Mouse (Mus musculus) neural tube, embryonic 15.5 days (tissue): Measurements from ENCODE around the gene Rdh8. TPM values are rescaled to one million over a fixed set of nuclear protein-coding genes. Genes with fewer than 3 reads are reported as not detected.
"Not testable (repeated sequence)": the region's sequence is repeated elsewhere in the genome, so short reads cannot be mapped to it uniquely, and the experiment has no call there.

Experiments used
- ATAC-seq: fragments of 200-750 bp; cut with Nextera tagmentation; 2 replicates; pipeline ENCODE4 v1.8.0; 2017; ENCODE audit warnings: mild to moderate bottlenecking, moderate TSS enrichment, moderate library complexity; ENCODE audit not compliant: low FRiP score
- H3K27ac ChIP-seq: fragments of 300-500 bp; sonication (generic); replicated peaks from 2 replicates; pipeline ENCODE4 v1.5.1; 2015; ENCODE audit warnings: mild to moderate bottlenecking, inconsistent platforms
- H3K27me3 ChIP-seq: fragments of 300-500 bp; sonication (generic); replicated peaks from 2 replicates; pipeline ENCODE4 v1.6.1; 2015; ENCODE audit warnings: inconsistent platforms
- H3K36me3 ChIP-seq: fragments of 300-500 bp; sonication (generic); 2 replicates; pipeline ENCODE4 v1.6.1; 2015; ENCODE audit warnings: inconsistent platforms
- H3K4me1 ChIP-seq: fragments of 300-500 bp; sonication (generic); 2 replicates; pipeline ENCODE4 v1.6.1; 2015; ENCODE audit warnings: inconsistent platforms
- H3K4me2 ChIP-seq: fragments of 300-500 bp; sonication (generic); 2 replicates; pipeline ENCODE4 v1.6.1; 2015; ENCODE audit warnings: inconsistent platforms, mild to moderate bottlenecking, moderate library complexity
- H3K4me3 ChIP-seq: fragments of 300-500 bp; sonication (generic); replicated peaks from 2 replicates; pipeline ENCODE4 v1.5.1; 2015; ENCODE audit warnings: mild to moderate bottlenecking, inconsistent platforms
- H3K9ac ChIP-seq: fragments of 300-500 bp; sonication (generic); replicated peaks from 2 replicates; pipeline ENCODE4 v1.6.1; 2015; ENCODE audit warnings: mild to moderate bottlenecking, inconsistent platforms
- H3K9me3 ChIP-seq: fragments of 300-500 bp; sonication (generic); replicated peaks from 2 replicates; pipeline ENCODE4 v1.6.1; 2016; ENCODE audit warnings: inconsistent platforms
- WGBS: fragments of 180-500 bp; shearing (Covaris S2); methylation state at CpG from one replicate; pipeline ENCODE4 v1.1.7; 2015; ENCODE audit warnings: mixed read lengths; 5-methylcytosine and 5-hydroxymethylcytosine counted together
- polyA plus RNA-seq: library from polyadenylated mRNA; unstranded; fragments of >200 nt; fragmentation: Nextera tagmentation; extraction: Ambion mirVana; gene quantifications from 2 replicates; pipeline ENCODE4 v1.2.1, GENCODE M21; 2015

Rdh8 gene
- polyA plus RNA-seq, 1 experiment from 2014 or later, result not detected

DNA sequence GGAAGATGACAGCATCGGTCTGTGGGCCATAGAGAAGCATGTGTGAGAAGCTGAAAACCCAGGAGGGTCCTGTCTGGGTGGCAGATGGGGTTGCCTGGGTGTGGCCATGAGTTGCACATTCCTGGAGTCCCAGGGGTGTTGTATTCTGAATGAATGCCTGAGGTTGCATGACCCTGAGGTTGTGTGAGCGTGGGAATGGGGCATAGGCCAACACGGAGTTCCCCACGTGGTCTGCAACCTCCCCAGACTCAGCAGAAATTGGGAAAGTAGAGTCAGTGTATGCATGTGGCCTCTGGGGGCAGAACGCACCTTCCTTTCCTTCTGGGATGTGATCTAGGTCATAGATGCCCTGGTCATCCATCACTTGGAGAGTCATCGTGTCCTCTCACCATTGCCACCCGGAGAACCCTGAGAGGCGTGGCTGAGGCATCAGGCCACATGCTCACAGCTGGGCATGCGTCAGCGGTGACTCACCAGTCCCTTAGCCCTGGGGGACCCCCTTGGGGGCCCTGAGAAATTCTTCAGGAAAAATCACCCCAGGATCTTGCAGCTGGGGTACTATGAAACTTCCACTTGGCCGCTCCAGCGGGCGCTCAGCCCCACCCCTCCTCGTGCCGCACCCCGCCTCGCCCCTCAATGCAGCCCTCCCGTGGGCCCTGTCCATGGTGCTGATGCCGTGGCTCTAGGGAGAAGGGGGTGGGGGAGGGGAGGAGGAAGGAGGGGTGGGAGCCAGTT is 5.6 kb upstream of the Rdh8 start:
- no peaks in the 10 kb centered on the region for H3K9me3 ChIP-seq

DNA sequence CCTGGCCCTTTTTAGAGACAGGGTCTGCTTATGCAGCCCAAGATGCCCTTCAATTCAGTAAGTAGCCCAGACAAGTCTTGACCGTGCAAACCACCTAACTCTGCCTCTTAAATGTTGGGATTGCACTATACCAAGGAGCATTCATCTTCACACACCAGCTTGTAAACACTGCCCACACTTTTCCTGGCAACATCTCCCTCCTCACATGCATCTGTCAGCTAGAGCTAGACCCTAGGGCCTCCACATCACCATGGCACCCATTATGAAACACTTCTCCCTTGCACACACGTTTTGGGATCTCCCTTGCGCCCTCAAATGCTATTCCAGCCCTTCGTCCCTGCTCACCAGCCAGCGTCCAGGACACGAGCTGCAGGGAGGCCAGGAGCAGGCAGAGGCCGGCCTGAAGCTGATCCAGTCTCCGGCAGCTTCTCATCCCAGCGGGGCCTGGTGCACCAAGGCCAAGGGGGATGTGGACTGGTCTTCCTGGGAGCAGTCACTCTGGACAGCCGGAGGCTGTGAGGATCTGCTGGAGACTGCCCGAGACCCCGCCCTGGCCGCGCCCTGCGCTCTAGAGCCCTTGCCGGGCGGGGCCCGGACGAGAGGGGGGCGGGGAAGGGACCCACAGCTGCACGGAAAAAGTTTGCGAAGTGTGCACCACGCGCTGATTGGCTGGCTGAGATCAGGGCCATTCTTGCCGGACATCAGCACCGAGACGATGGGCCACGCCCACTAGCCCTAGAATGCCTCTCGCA is 3.6 kb upstream of the Rdh8 start, which contains the start of gene Col5a3:
Gene Col5a3 (minus strand): TSS at position 547 of the 752 bp plus-strand sequence.
- H3K27me3 ChIP-seq, result peaks cover 30% of the 10 kb centered on the region
- no peak for ATAC-seq
- 4% methylated on average over 28 of the region's 29 CpGs for WGBS
- H3K9ac ChIP-seq, result no peak within 1 kb of the TSS
- peaks cover 9% of the 10 kb centered on the region for H3K4me1 ChIP-seq
- H3K4me2 ChIP-seq, result peak within 1 kb of the TSS; percentile 52
- no peak within 1 kb of the TSS for H3K27ac ChIP-seq
- H3K36me3 ChIP-seq, result no peaks in the 10 kb centered on the region
- H3K4me3 ChIP-seq, result peak within 1 kb of the TSS; percentile 7; the same call in 1 of the 2 replicates
- no peaks in the 10 kb centered on the region for H3K9me3 ChIP-seq

More for the DNA sequence above, 5.6 kb upstream of the Rdh8 start:
- Histone ChIP-seq H3K27ac (no peak overlapping the region), H3K4me3 (no peak overlapping the region), H3K27me3 (peaks cover 30% of the 10 kb centered on the region), H3K36me3 (no peaks in the 10 kb centered on the region), H3K4me1 (peaks cover 9% of the 10 kb centered on the region), H3K4me2 (no peak overlapping the region), H3K9ac (no peak overlapping the region)
- ATAC-seq, result no peak
- 13% methylated on average over 18 of the region's 19 CpGs for WGBS

DNA sequence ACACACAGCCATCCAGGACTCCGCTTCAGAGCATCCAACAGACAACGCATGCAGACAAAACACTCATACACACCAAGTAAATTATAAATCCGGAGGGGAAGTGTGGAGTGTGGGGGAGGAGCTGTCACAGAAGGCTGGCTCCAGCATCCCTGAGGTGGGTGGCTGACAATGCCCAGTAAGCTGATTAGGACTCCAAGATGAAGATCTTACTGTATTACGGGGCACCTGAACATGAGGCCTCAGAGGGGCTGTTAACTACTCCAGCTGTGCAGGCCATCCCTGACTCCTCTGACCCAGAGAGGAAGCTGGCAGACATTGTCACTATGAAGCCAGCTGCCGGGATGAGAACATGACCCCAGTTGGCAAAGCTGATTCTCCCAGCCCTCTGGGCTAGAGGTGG is 1.7 kb downstream of the Rdh8 start:
- Histone ChIP-seq H3K4me1 (peaks cover 2% of the 10 kb centered on the region), H3K4me3 (no peak overlapping the region), H3K9ac (no peak overlapping the region), H3K27ac (no peak overlapping the region), H3K27me3 (peaks cover 10% of the 10 kb centered on the region; the same call in 1 of the 2 replicates), H3K9me3 (no peaks in the 10 kb centered on the region), H3K4me2 (no peak overlapping the region), H3K36me3 (no peaks in the 10 kb centered on the region)
- ATAC-seq, result no peak
- WGBS, result 76% methylated on average over 5 of the region's 5 CpGs

DNA sequence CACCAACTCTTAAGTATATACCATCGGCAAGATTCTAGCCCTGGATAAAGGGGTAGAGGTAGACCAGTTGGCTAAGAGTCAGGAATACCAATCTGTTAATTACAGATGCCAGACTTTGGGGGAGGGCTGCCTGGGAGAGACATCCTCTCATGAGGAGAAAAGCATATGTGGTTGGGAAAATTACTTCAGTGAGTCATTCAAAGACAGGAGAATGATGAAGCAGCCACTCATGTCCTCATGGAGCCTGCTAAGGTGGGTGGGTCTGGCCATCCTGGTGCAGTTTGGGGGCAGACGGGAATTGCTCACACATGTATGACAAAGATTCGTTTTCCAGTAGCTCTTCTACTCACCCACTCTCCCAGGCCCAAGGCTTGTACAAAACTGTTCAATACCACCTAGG is 4.5 kb downstream of the Rdh8 start:
- WGBS, result 94% methylated on average over 3 of the region's 3 CpGs
- Histone ChIP-seq H3K27me3 (no peaks in the 10 kb centered on the region), H3K4me1 (no peaks in the 10 kb centered on the region), H3K9ac (no peak overlapping the region), H3K9me3 (no peaks in the 10 kb centered on the region), H3K27ac (no peak overlapping the region), H3K4me2 (no peak overlapping the region), H3K4me3 (no peak overlapping the region), H3K36me3 (no peaks in the 10 kb centered on the region)
- no peak for ATAC-seq

DNA sequence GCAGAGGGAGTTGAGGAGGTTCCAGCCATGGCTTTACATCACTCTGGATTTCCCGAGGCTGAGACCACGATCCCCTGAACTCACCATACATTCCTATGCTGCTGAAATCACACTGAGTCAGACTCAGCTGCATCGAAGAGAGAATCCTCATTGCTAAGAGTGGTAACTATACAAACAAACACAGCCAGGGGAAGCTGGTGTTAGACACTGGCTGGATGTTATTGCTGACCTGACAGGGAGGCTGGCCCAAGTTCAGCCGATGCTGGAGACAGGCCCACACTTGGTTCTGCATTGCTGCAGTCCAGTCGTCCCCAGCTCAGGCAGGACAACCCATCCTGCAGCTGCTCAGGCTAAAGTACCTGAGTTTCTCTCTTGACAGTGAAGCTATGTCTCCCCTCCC is 7.5 kb downstream of the Rdh8 start:
- Histone ChIP-seq H3K27ac (no peak overlapping the region), H3K4me2 (no peak overlapping the region), H3K4me1 (peaks cover 7% of the 10 kb centered on the region), H3K27me3 (0 out of 2 replicates have a peak, but pooled peaks cover 6% of the 10 kb centered on the region), H3K9me3 (no peaks in the 10 kb centered on the region), H3K9ac (no peak overlapping the region), H3K4me3 (no peak overlapping the region), H3K36me3 (no peaks in the 10 kb centered on the region)
- 71% methylated on average over 5 of the region's 5 CpGs for WGBS
- no peak for ATAC-seq

DNA sequence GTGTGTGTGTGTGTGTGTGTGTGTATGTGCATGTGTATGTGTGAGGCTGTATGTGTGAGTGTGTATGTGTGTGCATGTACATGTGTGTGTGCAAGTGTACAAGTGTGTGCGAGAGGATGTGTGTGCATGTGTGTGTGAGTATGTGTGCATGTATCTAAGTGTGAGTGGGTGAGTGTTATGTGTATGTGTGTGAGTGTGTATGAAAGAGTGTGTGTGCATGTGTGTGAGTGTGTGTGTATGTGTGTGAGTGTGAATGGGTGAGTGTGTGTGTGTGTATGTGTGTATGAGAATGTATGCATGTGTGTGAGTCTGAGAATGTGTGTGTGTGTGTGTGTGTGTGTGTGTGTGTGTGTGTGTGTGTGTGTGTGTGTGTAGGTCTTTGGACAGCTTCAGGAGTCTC is 9.8 kb downstream of the Rdh8 start:
- Histone ChIP-seq H3K4me1 (peaks cover 13% of the 10 kb centered on the region), H3K9ac (no peak overlapping the region), H3K27ac (no peak overlapping the region), H3K27me3 (0 out of 2 replicates have a peak, but pooled peaks cover 6% of the 10 kb centered on the region), H3K36me3 (no peaks in the 10 kb centered on the region), H3K4me3 (no peak overlapping the region), H3K9me3 (no peaks in the 10 kb centered on the region), H3K4me2 (no peak overlapping the region)
- ATAC-seq, result no peak
- 94% methylated on average over 1 of the region's 1 CpGs for WGBS

DNA sequence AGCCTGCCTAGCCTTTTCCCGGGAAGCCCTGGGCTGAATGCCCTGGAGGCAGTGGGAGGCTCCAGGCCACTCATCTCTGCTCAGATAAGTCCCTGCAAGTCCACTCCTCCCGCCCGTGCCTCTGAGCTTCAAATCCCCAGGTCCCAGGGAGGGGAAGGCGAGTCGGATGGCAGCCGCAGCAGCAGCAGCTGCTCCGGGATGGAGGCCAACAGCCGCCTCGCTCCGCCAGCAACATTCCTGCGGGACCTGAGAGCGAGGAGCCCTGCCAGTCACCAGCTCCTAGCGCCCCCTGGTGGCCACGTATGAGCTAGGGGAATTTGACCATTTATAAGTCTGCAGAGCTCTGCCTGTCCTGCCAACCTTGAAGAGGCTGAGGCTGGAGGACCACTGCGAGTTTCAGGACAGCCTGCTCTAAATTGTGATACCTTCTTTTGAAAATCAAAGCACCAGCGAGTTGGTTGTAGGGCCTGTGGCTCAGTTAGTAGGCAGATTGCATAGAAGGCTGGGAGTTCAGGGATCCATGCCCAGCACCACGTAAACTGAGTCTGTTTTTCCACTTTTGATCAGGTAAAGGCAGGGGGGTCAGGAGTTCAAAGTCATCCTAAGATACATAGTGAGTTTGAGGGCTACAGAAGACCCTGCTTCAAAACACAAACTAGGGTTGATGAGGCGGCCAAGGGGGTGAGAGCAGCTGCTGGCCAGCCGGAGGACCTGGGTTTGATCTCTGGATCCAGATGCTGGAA is 12.8 kb downstream of the Rdh8 start:
- Histone ChIP-seq H3K4me3 (no peak overlapping the region; the same call in 1 of the 2 replicates), H3K27ac (no peak overlapping the region; the same call in 1 of the 2 replicates)

DNA sequence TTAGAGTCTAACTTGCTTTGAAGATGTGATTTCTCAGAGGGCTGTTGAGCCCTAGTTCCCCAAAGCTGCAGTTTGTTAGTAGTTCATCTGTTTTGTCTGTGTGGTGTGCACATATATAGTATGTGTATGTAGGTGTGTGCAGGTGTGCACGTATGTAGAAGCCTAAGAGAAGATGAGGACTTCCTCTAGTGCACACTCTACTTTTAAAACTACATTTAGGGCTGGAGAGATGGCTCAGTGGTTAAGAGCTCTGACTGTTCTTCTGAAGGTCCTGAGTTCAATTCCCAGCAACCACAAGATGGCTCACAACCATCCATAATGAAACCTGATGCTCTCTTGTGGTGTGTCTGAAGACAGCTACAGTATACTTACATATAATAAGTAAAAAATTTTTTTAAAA is 16.6 kb downstream of the Rdh8 start:
- no peak for ATAC-seq
- Histone ChIP-seq H3K27me3 (0 out of 2 replicates have a peak, but pooled peaks cover 3% of the 10 kb centered on the region), H3K9ac (no peak overlapping the region), H3K9me3 (no peaks in the 10 kb centered on the region), H3K4me1 (peaks cover 13% of the 10 kb centered on the region), H3K4me3 (no peak overlapping the region), H3K36me3 (no peaks in the 10 kb centered on the region), H3K4me2 (no peak overlapping the region), H3K27ac (no peak overlapping the region)
- WGBS, result 66% methylated on average over 1 of the region's 1 CpGs

More for the DNA sequence above, 12.8 kb downstream of the Rdh8 start:
- H3K36me3 ChIP-seq, result no peaks in the 10 kb centered on the region
- WGBS, result 15% methylated on average over 19 of the region's 19 CpGs
- 0 out of 2 replicates have a peak overlapping the region, but pooled peaks have one; percentile 11 for H3K9ac ChIP-seq
- 0 out of 2 replicates have a peak, but pooled peaks cover 6% of the 10 kb centered on the region for H3K27me3 ChIP-seq
- peak overlapping the region; percentile 49 for H3K4me2 ChIP-seq
- peak; percentile 91 for ATAC-seq
- no peaks in the 10 kb centered on the region for H3K9me3 ChIP-seq
- H3K4me1 ChIP-seq, result peaks cover 13% of the 10 kb centered on the region

DNA sequence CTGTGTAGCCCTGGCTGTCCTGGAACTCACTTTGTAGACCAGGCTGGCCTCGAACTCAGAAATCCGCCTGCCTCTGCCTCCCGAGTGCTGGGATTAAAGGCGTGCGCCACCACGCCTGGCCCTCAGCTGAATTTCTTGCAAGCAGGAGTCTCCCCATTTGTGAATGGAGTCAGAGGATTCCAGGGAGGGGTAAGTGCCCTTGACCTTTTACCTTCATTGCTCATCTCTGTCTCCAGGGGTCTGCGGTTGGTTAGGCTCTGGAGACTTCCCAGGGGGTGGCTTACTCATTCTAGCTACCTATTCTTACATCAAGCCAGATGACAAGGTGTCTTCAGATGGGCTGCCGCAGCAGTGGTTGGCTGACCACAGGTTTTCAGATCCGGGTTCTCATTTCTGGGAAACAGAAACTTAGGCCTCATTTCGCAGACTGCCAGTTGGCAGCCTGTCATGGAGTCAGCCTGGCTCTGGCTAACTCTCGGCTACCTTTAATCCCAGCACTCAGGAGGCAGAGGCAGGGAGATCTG is 17.2 kb downstream of the Rdh8 start:
- not testable (repeated sequence) for H3K4me1 ChIP-seq, H3K36me3 ChIP-seq, H3K4me2 ChIP-seq, H3K27me3 ChIP-seq, H3K27ac ChIP-seq, H3K9ac ChIP-seq, H3K4me3 ChIP-seq, ATAC-seq, H3K9me3 ChIP-seq
- 86% methylated on average over 11 of the region's 11 CpGs for WGBS

DNA sequence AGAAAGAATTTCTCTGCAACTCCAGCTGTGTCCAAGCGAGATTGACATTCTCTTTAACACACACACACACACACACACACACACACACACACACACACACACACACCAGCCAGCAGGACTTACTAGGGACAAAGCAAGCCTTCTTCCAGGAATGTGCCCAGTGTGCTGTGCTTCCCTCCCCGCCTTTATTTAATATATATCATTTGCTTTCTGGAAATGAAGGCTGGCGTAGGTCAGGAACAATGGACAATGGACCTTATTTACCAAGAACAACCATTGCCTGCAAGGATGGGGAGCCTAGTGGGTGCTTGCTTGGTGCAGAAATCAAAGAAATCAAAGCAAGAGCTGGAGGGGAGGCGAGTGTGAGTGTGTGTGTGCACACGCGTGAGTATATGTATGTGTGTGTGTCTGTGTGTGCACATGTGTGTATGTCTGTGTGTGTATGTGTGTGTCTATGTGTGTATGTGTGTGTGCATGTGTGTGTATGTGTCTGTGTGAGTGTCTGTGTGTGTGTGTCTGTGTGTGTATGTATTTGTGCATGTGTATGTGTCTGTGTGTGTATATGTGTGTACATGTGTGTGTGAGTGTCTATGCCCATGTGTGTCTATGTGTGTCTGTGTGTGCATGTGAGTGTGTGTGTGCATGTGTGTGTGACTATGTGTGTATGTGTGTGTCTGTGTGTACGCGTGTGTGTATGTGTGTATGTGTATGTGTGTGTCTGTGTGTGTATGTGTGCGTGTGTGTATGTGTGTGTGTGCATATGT is 19.1 kb downstream of the Rdh8 start:
- H3K36me3 ChIP-seq, result no peaks in the 10 kb centered on the region
- no peak for ATAC-seq
- H3K4me1 ChIP-seq, result no peaks in the 10 kb centered on the region
- no peak overlapping the region for H3K27ac ChIP-seq
- H3K27me3 ChIP-seq, result no peaks in the 10 kb centered on the region
- no peaks in the 10 kb centered on the region for H3K9me3 ChIP-seq
- H3K4me3 ChIP-seq, result no peak overlapping the region
- WGBS, result 86% methylated on average over 9 of the region's 9 CpGs
- no peak overlapping the region for H3K9ac ChIP-seq
- no peak overlapping the region for H3K4me2 ChIP-seq

DNA sequence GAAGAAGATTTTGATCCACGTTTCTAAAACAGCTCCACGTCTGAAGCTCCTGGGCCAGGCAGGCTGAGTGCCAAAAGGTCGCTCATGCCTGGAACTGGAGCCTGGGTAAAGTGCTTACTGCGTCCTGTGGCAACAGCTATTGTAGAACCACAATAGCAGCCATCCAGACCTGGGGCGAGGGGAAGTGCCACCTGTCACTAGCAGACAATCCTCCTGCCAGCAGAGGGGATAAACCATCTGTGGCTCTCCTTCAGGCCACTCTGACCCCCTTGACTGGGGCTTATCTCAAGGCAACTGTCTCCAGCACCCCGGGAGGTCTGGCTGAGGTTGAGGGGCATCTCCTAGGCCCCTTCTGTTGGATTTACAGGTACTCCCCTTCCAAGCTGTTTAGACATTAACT is 20.6 kb downstream of the Rdh8 start:
- no peak for ATAC-seq
- H3K27me3 ChIP-seq, result no peaks in the 10 kb centered on the region
- no peak overlapping the region for H3K9ac ChIP-seq
- H3K36me3 ChIP-seq, result no peaks in the 10 kb centered on the region
- H3K27ac ChIP-seq, result no peak overlapping the region
- H3K4me2 ChIP-seq, result no peak overlapping the region
- no peak overlapping the region for H3K4me3 ChIP-seq
- 63% methylated on average over 6 of the region's 6 CpGs for WGBS
- no peaks in the 10 kb centered on the region for H3K4me1 ChIP-seq
- H3K9me3 ChIP-seq, result no peaks in the 10 kb centered on the region
